Mouse (Mus musculus) bone marrow, adult 2 months (tissue): Measurements from ENCODE around the gene Ciz1.

Experiments used
- CTCF ChIP-seq: fragments of 200-500 bp; IDR thresholded peaks from 2 replicates; pipeline ENCODE4 v1.5.1; 2011; ENCODE audit warnings: low read length, control low read depth; ENCODE audit not compliant: control insufficient read depth, insufficient read depth
- POLR2A ChIP-seq: fragments of 200-500 bp; IDR thresholded peaks from 2 replicates; pipeline ENCODE4 v1.6.1; 2011; ENCODE audit warnings: low read depth, mild to moderate bottlenecking, control low read depth, low read length, borderline replicate concordance; ENCODE audit not compliant: control insufficient read depth

DNA sequence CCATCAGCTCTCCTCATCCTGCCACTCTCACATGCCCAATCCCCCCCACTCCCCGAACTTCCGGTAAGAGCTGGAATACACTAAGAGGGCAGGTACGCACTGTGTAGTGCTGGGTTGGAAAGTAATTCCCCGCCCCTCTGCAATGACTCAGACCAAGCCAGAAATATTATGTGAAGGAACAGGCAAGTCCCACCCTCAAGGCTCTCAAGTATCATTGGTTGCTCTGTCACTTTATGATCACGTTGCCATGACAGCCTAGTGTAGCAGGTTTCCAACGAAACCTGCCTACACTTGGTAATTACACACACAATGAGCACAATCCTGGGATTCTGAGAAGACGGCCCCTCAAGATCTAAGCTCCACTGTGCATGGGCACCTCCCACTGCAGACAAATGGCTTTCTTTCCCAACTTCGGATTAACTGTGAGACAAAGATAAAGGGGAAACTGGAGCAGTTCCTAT lies 76.2 kb downstream of the Ciz1 start:
- TF ChIP-seq CTCF (no peak), POLR2A (no peak)
